ENCODE assay signal across 12 mouse cellular contexts in genomic region chr9:70237136-70237535, GRCm38 (mm10). TPM values are rescaled to one million over a fixed set of nuclear protein-coding genes. Genes with fewer than 3 reads are reported as not detected.
"Had no signal": no experiment of that assay in that cellular context is flagged by ENCODE, and none has a peak within 500 bp of the region (broad histone marks: within the 10 kb centered on the region; RNA-seq: fewer than 3 reads in every experiment).

No protein-coding gene starts in this region.

- H3K4me1 ChIP-seq: midbrain, embryonic 15.5 days; neural tube, embryonic 13.5 days had no signal

- H3K27ac ChIP-seq: liver, embryonic 15.5 days; midbrain, embryonic 15.5 days; neural tube, embryonic 13.5 days had no signal

- H3K4me2 ChIP-seq: kidney, embryonic 15.5 days; liver, embryonic 11.5 days; liver, embryonic 15.5 days; midbrain, embryonic 11.5 days; midbrain, embryonic 15.5 days; neural tube, embryonic 13.5 days had no signal

- ATAC-seq: midbrain, embryonic 15.5 days had no signal

- H3K9me3 ChIP-seq: kidney, embryonic 15.5 days; liver, embryonic 15.5 days; midbrain, embryonic 15.5 days; neural tube, embryonic 13.5 days had no signal

- H3K4me3 ChIP-seq: kidney, embryonic 15.5 days; liver, embryonic 15.5 days; midbrain, embryonic 15.5 days; neural tube, embryonic 13.5 days had no signal

- H3K9ac ChIP-seq: kidney, embryonic 15.5 days; liver, embryonic 15.5 days; midbrain, embryonic 15.5 days; neural tube, embryonic 13.5 days had no signal

- DNase-seq: kidney, adult 2 months; kidney, postnatal 14 days; left cerebral cortex, postnatal 4 days; right cerebral cortex, postnatal 14 days; thymus, postnatal 36 days had no signal

- H3K36me3 ChIP-seq: kidney, embryonic 15.5 days; liver, embryonic 15.5 days; midbrain, embryonic 15.5 days; neural tube, embryonic 13.5 days had no signal

- H3K27me3 ChIP-seq: kidney, embryonic 15.5 days; liver, embryonic 15.5 days; midbrain, embryonic 15.5 days; neural tube, embryonic 13.5 days had no signal

RNA-seq across cellular contexts. Expression of gene Myo1e, which starts 30.0 kb away (rescaled TPM):
- total RNA-seq: megakaryocyte progenitor cell, adult 5-6 weeks had no signal
